Mouse (Mus musculus): ENCODE measurements at regions not wholly inside any gene's neighbourhood (a gene's known extent, or its start where the extent isn't known, plus 50 kb on each side); places are given as distances from the start of the nearest gene placed in this dataset.

- DNase-seq (ENCODE audit: low spot score) = no peak
Measured at GRCm38 (mm10) chr6:31061813-31062212, 102.9 kb upstream of the Klf14 start.

- no peak for DNase-seq (ENCODE audit: low spot score)
Measured at GRCm38 (mm10) chr6:31065419-31065818, 106.5 kb upstream of the Klf14 start.

GRCm38 (mm10) chr6:31066861-31067260 lies 108.0 kb upstream of the Klf14 start:
- no peak for DNase-seq (ENCODE audit: low spot score)

- no peak for DNase-seq (ENCODE audit: low spot score)
Measured at GRCm38 (mm10) chr6:31067453-31067852, 108.6 kb upstream of the Klf14 start.

GRCm38 (mm10) chr6:31069243-31069642 lies 110.4 kb upstream of the Klf14 start:
- no peak for DNase-seq (ENCODE audit: low spot score)

GRCm38 (mm10) chr6:31070537-31070936 lies 111.7 kb upstream of the Klf14 start:
- DNase-seq (ENCODE audit: low spot score) = no peak

- DNase-seq (ENCODE audit: low spot score) = no peak
Measured at GRCm38 (mm10) chr6:31070966-31071365, 112.1 kb upstream of the Klf14 start.

- no peak for DNase-seq (ENCODE audit: low spot score)
Measured at GRCm38 (mm10) chr6:31072072-31072471, 113.2 kb upstream of the Klf14 start.

- DNase-seq (ENCODE audit: low spot score) = peak; percentile 62
Measured at GRCm38 (mm10) chr6:31072559-31072958, 113.7 kb upstream of the Klf14 start.

- DNase-seq (ENCODE audit: low spot score) = no peak
Measured at GRCm38 (mm10) chr6:31073338-31073737, 114.5 kb upstream of the Klf14 start.

GRCm38 (mm10) chr6:31074394-31074793 lies 115.5 kb upstream of the Klf14 start:
- DNase-seq (ENCODE audit: low spot score) = no peak

GRCm38 (mm10) chr6:31075209-31075571 lies 116.3 kb upstream of the Klf14 start:
- no peak for DNase-seq (ENCODE audit: low spot score)

- peak; percentile 63 for DNase-seq (ENCODE audit: low spot score)
Measured at GRCm38 (mm10) chr6:31075572-31076477, 116.9 kb upstream of the Klf14 start.

- no peak for DNase-seq (ENCODE audit: low spot score)
Measured at GRCm38 (mm10) chr6:31076478-31076834, 117.6 kb upstream of the Klf14 start.

GRCm38 (mm10) chr6:31077216-31077615 lies 118.3 kb upstream of the Klf14 start:
- DNase-seq (ENCODE audit: low spot score) = no peak

GRCm38 (mm10) chr6:31077779-31078178 lies 118.9 kb upstream of the Klf14 start:
- DNase-seq (ENCODE audit: low spot score) = no peak

- DNase-seq (ENCODE audit: low spot score) = no peak
Measured at GRCm38 (mm10) chr6:31078413-31078812, 119.5 kb upstream of the Klf14 start.

- no peak for DNase-seq (ENCODE audit: low spot score)
Measured at GRCm38 (mm10) chr6:31079586-31080259, 120.8 kb upstream of the Klf14 start.

GRCm38 (mm10) chr6:31080279-31080678 lies 121.4 kb upstream of the Klf14 start:
- no peak for DNase-seq (ENCODE audit: low spot score)

GRCm38 (mm10) chr6:31080691-31081090 lies 121.8 kb upstream of the Klf14 start:
- no peak for DNase-seq (ENCODE audit: low spot score)

- DNase-seq (ENCODE audit: low spot score) = no peak
Measured at GRCm38 (mm10) chr6:31081238-31081637, 122.4 kb upstream of the Klf14 start.

- DNase-seq (ENCODE audit: low spot score) = no peak
Measured at GRCm38 (mm10) chr6:31081988-31082387, 123.1 kb upstream of the Klf14 start.

Data from thymus, postnatal 0 days (tissue).